Mouse (Mus musculus) right cerebral cortex, adult 2 months (tissue): Measurements from ENCODE around the gene Snd1.
A peak's percentile ranks its signal among the peaks of the same experiment; 100 is the strongest.

Experiments
- DNase-seq, 2 experiments: peaks; one replicate each; pipeline ENCODE4 v3.0.0; 2021 to 2022; ENCODE audit warnings: low spot score in 2 of 2

The Snd1 gene

GRCm38 (mm10) chr6:28866206-28866605 lies 391.3 kb downstream of the Snd1 start:
- DNase-seq: no peak

- DNase-seq: no peak
These were observed 392.7 kb downstream of the Snd1 start for GRCm38 (mm10) chr6:28867516-28868251.

GRCm38 (mm10) chr6:28871725-28872420 lies 396.9 kb downstream of the Snd1 start:
- peak in 1 of 2 experiments; percentile 25 for DNase-seq

- DNase-seq: no peak
These were observed 397.5 kb downstream of the Snd1 start for GRCm38 (mm10) chr6:28872421-28872795.

- DNase-seq: no peak
These were observed 399.1 kb downstream of the Snd1 start for GRCm38 (mm10) chr6:28874053-28874452.

GRCm38 (mm10) chr6:28874759-28875158 lies 399.8 kb downstream of the Snd1 start:
- no peak for DNase-seq

GRCm38 (mm10) chr6:28875333-28875732 lies 400.4 kb downstream of the Snd1 start:
- DNase-seq: no peak

- no peak for DNase-seq
These were observed 401.6 kb downstream of the Snd1 start for GRCm38 (mm10) chr6:28876492-28876891.

GRCm38 (mm10) chr6:28877945-28878666 lies 403.2 kb downstream of the Snd1 start:
- DNase-seq: peak; percentile 28 to 42

GRCm38 (mm10) chr6:28879315-28879714 lies 404.4 kb downstream of the Snd1 start:
- DNase-seq: no peak

GRCm38 (mm10) chr6:28880909-28881308 lies 406.0 kb downstream of the Snd1 start:
- DNase-seq: no peak

- no peak for DNase-seq
These were observed 408.6 kb downstream of the Snd1 start for GRCm38 (mm10) chr6:28883518-28883917.

GRCm38 (mm10) chr6:28886724-28887440 lies 411.9 kb downstream of the Snd1 start:
- no peak for DNase-seq

GRCm38 (mm10) chr6:28890426-28890825 lies 415.5 kb downstream of the Snd1 start:
- DNase-seq: no peak

GRCm38 (mm10) chr6:28891480-28891879 lies 416.5 kb downstream of the Snd1 start:
- no peak for DNase-seq

GRCm38 (mm10) chr6:28895004-28895515 lies 420.1 kb downstream of the Snd1 start:
- no peak for DNase-seq

- DNase-seq: no peak
These were observed 420.8 kb downstream of the Snd1 start for GRCm38 (mm10) chr6:28895726-28896125.

GRCm38 (mm10) chr6:28896762-28897320 lies 421.9 kb downstream of the Snd1 start:
- no peak for DNase-seq

GRCm38 (mm10) chr6:28897326-28898085 lies 422.6 kb downstream of the Snd1 start:
- no peak for DNase-seq

- peak in 1 of 2 experiments; percentile 35 for DNase-seq
These were observed 423.9 kb downstream of the Snd1 start for GRCm38 (mm10) chr6:28898836-28899235.

- no peak for DNase-seq
These were observed 427.6 kb downstream of the Snd1 start for GRCm38 (mm10) chr6:28902573-28902972.
